Mouse (Mus musculus): ENCODE data around the gene Itga2b. TPM values are rescaled to one million over a fixed set of nuclear protein-coding genes. Genes with fewer than 3 reads are reported as not detected.
"Not testable (repeated sequence)": the region's sequence is repeated elsewhere in the genome, so short reads cannot be mapped to it uniquely, and the experiment has no call there.

The Itga2b gene
- total RNA-seq, 2 experiments from 2014 or later = 4.1 to 4.4 TPM

DNA sequence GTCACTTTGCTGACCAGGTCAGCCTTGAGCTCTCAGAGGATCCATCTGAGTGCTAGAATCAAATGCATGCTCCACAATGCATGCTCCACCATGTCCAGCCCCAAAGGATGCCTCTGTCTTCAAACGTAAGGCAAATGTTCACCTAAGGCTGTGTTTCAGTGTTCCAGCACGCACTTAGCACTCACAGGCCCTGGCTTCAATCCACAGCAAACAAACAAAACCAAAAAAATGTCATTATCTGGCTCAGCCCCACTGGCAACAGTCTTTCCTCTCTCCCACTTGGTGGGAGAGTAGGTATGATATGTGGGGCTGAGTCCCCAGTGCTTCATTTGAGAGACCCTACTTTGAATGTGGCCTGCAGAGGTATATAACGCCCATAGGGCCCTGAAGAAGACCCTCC lies 58.9 kb downstream of the Itga2b start:
- no peak for DNase-seq

DNA sequence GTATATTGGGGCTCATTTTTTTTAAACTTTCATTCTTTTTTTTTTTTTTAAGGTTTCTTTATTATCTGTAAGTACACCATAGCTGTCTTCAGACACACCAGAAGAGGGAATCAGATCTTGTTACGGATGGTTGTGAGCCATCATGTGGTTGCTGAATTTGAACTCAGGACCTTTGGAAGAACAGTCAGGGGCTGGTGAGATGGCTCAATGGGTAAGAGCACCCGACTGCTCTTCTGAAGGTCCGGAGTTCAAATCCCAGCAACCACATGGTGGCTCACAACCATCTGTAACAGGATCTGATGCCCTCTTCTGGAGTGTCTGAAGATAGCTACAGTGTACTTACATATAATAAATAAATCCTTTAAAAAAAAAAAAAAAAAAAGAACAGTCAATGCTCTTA lies 59.6 kb downstream of the Itga2b start:
- DNase-seq = not testable (repeated sequence)

DNA sequence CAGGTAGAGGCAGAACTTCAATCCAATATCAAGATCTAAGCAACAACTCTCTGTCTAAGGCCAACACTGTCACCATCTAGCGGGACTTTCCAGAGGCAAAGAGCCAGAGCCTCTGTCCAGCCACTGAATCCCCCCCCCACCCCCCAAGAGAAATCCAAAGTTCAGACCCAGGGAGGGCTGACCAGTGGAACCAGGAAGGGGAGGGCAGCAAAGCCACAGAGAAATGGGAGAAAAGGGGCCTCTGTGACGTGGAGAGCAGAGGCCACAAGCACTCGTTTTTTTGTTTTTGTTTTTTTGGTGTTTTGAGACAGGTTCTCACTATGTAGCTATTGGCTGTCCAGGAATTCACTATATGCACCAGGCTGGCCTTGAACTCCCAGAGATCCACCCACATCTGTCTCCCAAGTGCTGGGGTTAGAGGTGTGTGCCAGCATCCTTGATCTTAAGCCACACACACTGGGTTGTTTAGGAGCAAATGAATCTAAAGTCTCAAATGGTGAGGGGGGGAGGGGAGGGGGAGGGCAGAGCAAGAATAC lies 60.1 kb downstream of the Itga2b start:
- DNase-seq = no peak

- DNase-seq = no peak
Observed at GRCm38 (mm10) chr11:102408888-102409794, 60.8 kb downstream of the Itga2b start.

- DNase-seq = peak; percentile 99
Observed at GRCm38 (mm10) chr11:102408344-102408876, 61.5 kb downstream of the Itga2b start.

DNA sequence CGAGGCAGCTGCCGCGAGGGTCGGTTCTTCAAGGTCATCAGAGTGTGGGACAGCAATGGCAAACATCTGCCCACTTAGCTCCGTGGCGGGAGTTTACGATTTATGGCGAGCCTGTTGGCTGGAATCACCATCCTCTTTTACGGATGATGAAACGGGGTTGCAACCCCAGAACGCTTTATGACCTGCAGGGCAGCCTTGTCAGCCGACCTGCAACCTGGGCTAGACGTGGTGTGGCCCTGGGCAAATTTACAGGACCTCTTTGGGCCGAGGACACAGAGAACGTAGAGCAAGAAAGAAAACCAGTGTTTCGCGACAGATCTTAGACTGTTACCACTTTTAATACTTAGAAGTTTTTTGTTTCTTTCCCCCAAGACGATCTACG lies 62.1 kb downstream of the Itga2b start, which contains the start of gene Slc25a39:
Slc25a39 (minus strand) TSS at position 113 of the 382 bp plus-strand sequence.
- no peak for DNase-seq

DNA sequence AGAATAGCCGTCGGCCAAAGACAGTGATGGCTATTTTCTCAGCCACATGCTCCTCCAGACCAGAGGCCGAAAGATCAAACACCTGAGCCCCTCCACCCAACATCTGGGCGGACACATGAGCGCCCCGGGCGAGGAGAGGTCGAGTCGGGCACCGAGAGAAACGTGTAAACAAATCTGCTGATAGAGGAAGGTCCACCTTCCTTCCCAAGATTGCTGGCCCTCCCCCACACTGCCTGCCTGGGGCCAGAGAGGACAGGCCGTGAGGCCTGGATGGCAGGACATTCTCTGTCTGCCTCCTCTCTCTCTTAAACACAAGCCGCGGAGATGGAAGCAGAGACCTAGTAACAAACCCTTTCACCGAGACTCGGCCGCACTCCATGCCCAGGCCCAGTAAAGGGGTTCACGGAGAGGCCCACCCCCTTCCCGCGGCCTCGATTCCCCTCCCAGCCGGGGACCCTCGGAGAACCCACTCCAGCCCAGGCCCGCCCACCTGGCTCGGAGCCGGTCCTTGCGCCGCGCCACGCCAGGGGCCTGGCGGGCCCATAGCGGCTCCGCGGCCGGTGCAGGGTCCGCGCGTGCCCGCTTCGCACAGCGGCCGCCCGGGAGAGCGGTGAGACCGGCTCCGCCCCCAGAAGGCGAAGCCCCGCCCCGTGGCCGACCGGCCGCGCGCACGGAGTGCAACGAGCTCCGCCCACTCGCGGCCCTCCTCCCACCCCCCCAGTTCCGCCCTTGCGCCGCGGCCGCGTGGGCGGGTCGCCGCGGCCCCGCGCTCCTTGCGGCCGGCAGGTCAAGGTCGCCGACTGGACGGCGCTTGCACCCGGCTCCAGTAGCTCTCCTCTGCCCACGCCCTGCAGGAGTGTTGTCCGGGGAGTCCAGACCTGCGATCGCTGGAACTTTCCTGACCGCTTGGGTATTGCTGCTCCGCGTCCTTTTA lies 62.8 kb downstream of the Itga2b start:
- peak; percentile 92 to 95 for DNase-seq

- DNase-seq = no peak
Observed at GRCm38 (mm10) chr11:102406401-102406800, 63.5 kb downstream of the Itga2b start.

DNA sequence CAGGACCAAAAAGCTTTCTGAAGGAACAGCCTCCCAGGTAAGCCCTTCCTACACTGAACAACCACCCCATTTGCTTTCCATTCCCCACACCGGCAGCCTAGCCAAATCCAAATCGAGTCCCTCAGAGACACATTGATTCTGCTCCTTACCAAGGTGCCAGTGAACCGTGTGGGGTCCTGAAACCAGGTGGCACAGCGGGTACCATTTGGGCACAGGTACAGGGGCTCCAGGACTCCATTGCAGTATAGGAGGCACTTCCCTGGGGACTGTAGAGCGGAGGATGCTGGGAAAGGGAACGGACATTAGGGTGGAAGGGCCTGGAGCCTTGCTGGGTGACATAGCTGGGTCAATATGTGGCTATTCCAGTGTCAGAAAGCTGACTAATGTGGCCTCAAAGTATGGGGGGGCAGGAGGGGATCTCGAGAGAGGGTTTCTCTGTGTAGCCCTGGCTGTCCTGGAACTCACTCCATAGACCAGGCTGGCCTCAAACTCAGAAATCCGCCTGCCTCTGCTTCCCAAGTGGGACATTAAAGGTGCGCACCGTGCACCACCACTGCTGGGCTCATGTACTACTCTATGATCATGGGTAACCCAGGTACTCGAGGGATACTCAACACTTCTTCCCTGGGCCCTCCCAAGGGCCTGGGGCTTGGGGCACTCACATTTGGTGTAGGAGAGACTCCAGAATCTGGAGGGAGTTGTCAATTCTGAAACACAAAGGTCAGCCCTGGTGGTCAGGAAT lies 64.2 kb downstream of the Itga2b start:
- no peak for DNase-seq

DNA sequence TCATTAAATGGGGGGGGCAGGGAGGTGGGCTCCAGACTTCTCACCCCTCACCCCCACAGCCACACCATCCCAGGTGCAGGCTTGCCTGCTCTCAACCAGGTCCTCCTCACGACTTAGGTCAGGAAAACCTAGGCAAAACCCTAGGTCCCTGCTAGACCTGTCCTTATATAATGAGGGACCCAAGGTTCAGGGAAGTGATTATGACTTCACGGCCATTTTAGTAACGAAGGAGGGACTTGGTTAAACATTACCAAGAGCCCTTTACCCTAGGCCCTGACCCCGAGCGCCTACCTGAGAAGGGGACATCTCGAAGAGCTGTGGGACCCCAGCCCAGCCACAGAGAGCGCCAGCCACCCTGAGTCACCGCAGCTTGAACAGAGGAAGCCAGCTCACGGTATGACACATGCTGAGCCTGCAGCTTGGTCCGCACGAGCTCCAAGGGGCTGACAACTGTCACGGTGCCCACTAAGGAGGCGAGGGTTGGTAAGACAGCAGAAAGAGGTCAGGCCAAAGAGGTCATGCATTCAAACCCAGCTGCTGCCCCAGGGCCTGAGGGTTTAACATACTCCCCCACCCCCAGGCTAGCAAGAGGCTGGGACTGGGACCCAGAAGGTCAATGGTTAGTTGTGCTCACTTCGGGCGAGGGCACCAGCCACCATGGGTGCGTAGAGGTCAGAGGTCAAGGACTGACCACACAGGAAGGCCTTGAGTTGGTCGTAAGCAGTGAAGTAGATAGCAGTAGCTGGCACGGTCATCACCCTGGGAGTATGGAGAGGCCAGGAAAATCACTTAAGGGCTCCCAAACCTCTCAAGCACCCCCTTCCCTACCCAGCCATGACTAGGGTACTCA lies 65.5 kb downstream of the Itga2b start:
- DNase-seq = no peak

- DNase-seq = no peak
Observed at GRCm38 (mm10) chr11:102403657-102404056, 66.3 kb downstream of the Itga2b start.

Small RNAs within 50 kb of the gene (microRNA-seq; reads per million reads assigned to microRNA genes)
- 0 reads per million in 2 experiments for gene Mir6930

Other genes starting within 250 kb of the Itga2b start
- 100 to 1,000 TPM; 115 to 117 TPM for gene Hdac5, start 240.0 kb downstream of the Itga2b start, total RNA-seq (2021)
- under 1 TPM; 0.22 to 0.28 TPM for gene BC030867, start 221.2 kb downstream of the Itga2b start, total RNA-seq (2021)
- gene Asb16, start 201.4 kb downstream of the Itga2b start, total RNA-seq (2021) = 1 to 10 TPM; 1.2 TPM
- gene Tmub2, start 185.2 kb downstream of the Itga2b start, total RNA-seq (2021) = 10 to 100 TPM; 24.4 to 26.7 TPM
- 10 to 100 TPM; 19.2 to 22.6 TPM for gene Atxn7l3, start 173.5 kb downstream of the Itga2b start, total RNA-seq (2021)
- gene Ubtf, start 150.4 kb downstream of the Itga2b start, total RNA-seq (2021) = 10 to 100 TPM; 49.2 to 49.9 TPM
- 1 to 10 TPM; 1.4 to 2.3 TPM for gene Slc4a1, start 103.9 kb downstream of the Itga2b start, total RNA-seq (2021)
- gene Rundc3a, start 76.7 kb downstream of the Itga2b start, total RNA-seq (2021) = under 1 TPM in 1 of 2 experiments, not detected in 1; 0.64 TPM
- 100 to 1,000 TPM; 187 to 194 TPM for gene Slc25a39, start 62.2 kb downstream of the Itga2b start, total RNA-seq (2021)
- gene Grn, start 39.8 kb downstream of the Itga2b start, total RNA-seq (2021) = 10 to 100 TPM; 82.0 to 98.0 TPM
- 1 to 10 TPM; 3.4 to 4.8 TPM for gene Fam171a2, start 22.4 kb downstream of the Itga2b start, total RNA-seq (2021)
- 10 to 100 TPM; 17.3 to 18.6 TPM for gene Gpatch8, start 86.3 kb upstream of the Itga2b start, total RNA-seq (2021)
- 1 to 10 TPM; 1.1 to 1.2 TPM for gene Gm11627, start 109.3 kb upstream of the Itga2b start, total RNA-seq (2021)
- 1 to 10 TPM; 2.0 to 2.2 TPM for gene Fzd2, start 134.3 kb upstream of the Itga2b start, total RNA-seq (2021)
- not detected for gene Meioc, start 193.6 kb upstream of the Itga2b start, total RNA-seq (2021)
- 10 to 100 TPM; 20.4 to 29.6 TPM for gene Ccdc43, start 227.7 kb upstream of the Itga2b start, total RNA-seq (2021)

All from heart, adult 18-20 months (tissue).